Comparison of ENCODE assay signal across 9 mouse cellular contexts in the genomic region with DNA sequence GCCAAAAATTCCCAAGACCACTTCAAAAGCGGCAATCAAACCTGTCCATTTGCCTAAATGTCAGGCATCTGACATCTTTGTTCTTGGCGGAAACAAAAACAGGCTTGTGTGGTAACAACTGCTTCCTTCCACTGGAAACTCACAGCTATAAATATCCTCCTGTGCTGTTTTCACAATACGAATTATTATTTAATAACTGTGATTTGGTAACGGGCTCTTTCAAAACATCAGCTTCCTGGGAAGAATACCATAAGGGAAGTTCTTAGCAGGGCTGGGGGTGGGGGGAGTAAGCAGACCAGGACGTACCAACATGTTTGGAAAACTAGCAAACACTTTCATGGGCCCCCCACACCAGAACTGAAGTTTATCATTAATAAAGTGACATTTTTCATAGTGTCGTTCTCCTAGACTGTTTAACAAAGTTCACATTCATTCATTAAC. TPM values are rescaled to one million over a fixed set of nuclear protein-coding genes. Genes with fewer than 3 reads are reported as not detected.
DNase-seq lines count a peak whose midpoint lies in the region.
"Had no signal": no experiment of that assay in that cellular context is flagged by ENCODE, and none has a peak within 500 bp of the region (broad histone marks: within the 10 kb centered on the region; RNA-seq: fewer than 3 reads in every experiment).

No protein-coding gene starts in this region.

- peak; percentile 43 to 47 for DNase-seq in kidney, adult 8-10 months
- no peak for DNase-seq in kidney, adult 18-20 months
- DNase-seq in adipocyte (ENCODE audit: low spot score) = peak; percentile 79
- peak; percentile 38 for DNase-seq in forelimb bud, embryonic 11.5 days (ENCODE audit: low read depth, low spot score)
- DNase-seq in lung, postnatal 10 days = peak; percentile 52
- DNase-seq in left cerebral cortex, postnatal 25 days (ENCODE audit: low spot score in 2 of 2) = no peak
- no peak for DNase-seq in left cerebral cortex, postnatal 4 days
- DNase-seq: cerebellum, adult 9-10 months; layer of hippocampus, postnatal 36 days had no signal

- intact Hi-C loops in left cerebral cortex, postnatal 25 days (cut with DNase I) = no loop called here
- intact Hi-C loops in left cerebral cortex, postnatal 4 days (cut with DNase I) = no loop called here

RNA-seq across cellular contexts. Expression of gene Ldlrad3, which starts 31.4 kb away (rescaled TPM):
- total RNA-seq in left cerebral cortex, postnatal 25 days (2021) = 1 to 10 TPM; 8.1 to 8.6 TPM
- total RNA-seq in left cerebral cortex, postnatal 4 days (2021) = 10 to 100 TPM; 21.6 to 23.0 TPM

Comparison
In these comparisons a context has a peak if more than half of its experiments do, and no peak if none do; other contexts are left out.
1. DNase-seq: peak in kidney, adult 8-10 months (2 of 2), adipocyte (single experiment), forelimb bud, embryonic 11.5 days (single experiment) and lung, postnatal 10 days (single experiment); none in kidney, adult 18-20 months (single experiment), left cerebral cortex, postnatal 25 days (0 of 2) and left cerebral cortex, postnatal 4 days (single experiment).